Mouse (Mus musculus) c-Kit-positive CD71-negative TER-119-negative erythroid progenitor cells, embryonic 14.5 days (primary cell): ENCODE measurements at regions not wholly inside any gene's neighbourhood (a gene's known extent, or its start where the extent isn't known, plus 50 kb on each side); places are given as distances from the start of the nearest gene placed in this dataset.

Experiments
- DNase-seq: peaks from one replicate; pipeline ENCODE4 v3.0.0-alpha.2; 2013; ENCODE audit warnings: low read depth

DNA sequence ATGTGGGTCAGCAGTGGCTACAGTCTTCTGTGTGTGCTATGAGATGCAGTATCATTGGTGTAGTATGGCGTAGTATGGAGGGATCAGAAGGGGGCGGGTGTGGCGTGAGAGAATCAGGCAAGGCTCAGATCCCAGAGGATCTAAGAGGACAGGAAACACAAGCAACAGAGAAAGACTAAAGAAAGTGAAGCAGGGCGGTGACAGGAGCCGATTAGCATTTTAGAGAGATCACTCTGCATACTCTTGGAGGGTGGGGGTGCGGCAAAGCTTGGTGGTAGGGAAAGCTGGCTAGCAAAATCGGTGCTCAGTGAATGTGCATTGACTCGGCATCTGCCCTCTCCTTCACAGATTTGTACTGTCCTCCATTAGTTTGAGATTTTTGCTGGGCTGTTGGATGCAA lies 93.1 kb upstream of the Mphosph6 start:
- DNase-seq, result no peak

- DNase-seq, result no peak
These were observed 88.5 kb upstream of the Mphosph6 start for GRCm38 (mm10) chr8:117890211-117890610.

DNA sequence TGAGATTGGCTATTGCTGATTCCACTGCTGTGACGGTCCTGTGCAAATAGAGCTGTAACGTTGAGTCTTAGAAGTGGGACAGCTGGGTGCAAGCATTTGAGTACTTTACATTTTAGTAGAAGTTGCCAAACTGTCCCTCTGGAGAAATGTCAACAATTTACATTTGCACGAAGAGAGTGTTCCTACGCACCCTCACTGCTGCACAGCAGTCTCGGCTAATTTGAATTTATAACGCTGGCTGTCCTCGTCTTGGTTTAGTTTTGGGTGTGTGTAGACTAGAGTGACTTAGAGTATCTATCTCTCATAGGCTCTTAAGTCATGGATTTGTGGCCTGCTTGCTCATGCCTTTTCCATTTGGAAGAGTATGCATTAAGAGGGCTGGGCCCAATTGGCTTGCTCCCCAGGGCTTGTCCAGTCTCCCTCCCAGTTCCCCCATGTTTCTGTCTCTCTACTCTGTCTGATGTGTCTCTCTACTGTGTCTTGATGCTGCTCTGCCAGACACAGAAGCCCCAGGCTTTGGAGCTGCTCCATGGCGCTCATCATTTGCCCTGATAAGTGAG lies 79.8 kb upstream of the Mphosph6 start:
- DNase-seq, result no peak

DNA sequence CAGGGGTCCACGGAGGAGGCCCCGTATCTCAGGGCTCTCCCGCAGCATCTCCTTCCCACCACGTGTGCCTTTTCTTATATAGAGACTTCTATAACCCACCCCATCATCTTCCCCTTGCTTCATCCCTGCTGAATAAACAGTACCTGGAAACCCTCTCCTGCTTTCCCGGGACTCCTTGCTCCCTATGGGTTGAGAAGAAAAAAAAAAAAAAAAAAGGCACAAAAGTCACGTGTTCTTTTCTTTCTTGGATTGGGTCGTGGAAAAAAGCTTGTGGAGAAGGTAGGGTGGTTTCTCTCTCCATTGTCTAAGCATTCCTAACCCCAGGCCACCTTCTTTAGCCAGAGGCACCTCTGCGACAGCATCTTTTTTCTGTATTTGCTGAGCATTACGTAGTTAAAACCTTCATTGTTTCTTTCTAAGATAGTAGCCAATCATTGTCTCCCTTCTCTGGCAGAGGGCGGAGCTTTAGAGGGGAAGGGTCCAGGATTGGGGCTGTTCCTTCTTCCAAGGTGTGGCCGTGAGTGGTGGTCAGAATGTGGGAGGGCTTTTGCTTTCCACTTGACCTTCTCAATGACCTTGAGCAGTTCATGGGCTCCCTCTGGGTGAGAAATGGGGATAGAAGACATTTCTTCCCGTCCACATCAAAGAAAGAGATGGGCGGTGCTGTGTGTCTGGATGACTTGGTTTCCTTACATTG lies 78.7 kb upstream of the Mphosph6 start:
- DNase-seq, result no peak

DNA sequence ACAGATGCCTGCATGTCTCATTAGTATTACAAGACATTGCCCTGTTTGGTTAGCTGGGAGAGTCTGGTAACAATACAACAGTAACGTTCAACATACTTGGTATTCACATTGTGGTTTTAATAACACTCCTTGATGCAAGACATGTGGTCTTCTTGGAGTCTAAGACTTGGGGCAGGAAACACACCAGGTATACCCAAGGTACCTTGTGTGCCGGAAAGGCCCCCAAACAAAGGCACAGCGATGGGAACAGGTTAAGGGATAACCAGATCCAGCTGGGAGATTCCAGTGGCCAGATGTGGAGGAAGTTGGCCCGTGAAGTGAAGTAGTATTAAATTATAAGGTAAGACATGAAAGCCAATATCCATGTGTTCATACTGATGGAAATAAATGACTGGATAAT lies 71.9 kb upstream of the Mphosph6 start:
- DNase-seq, result no peak

DNA sequence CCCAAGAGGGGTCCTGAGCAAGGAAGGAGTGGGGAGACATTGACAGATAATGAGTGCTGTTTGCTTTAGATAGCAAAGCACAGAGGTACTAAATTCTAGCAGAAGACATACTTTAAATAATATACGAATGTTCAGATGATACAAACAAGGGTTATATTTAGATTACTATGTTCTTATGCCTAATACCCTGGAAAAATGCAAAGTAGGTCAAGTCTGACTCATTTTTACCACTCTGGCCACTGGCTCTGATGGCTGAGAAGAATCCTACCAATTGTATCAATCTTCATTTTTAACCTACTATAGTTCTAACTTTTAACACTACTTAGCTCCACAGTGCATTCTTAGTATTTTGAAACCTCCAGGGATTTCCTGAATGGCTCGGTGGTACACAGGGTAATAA lies 65.4 kb upstream of the Mphosph6 start:
- DNase-seq, result no peak

DNA sequence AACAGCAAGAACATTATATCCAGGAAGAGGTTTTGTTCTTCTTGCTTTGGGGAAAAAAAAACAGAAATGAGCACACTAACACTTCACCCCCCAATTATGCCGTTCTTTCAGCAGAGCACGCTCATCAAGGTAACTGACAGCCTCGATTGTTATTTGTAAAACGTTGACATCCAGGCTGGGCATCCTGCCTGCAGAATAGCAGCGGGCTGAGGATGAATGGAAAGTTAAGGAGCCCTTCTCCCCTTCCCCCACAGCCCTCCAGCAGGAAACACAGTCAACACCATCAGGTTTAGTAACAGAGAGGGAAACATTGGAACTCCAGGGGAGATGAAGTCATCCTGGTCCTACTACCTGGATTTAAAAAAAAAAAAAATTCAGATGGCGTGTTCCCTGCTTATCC lies 63.3 kb upstream of the Mphosph6 start:
- no peak for DNase-seq

DNA sequence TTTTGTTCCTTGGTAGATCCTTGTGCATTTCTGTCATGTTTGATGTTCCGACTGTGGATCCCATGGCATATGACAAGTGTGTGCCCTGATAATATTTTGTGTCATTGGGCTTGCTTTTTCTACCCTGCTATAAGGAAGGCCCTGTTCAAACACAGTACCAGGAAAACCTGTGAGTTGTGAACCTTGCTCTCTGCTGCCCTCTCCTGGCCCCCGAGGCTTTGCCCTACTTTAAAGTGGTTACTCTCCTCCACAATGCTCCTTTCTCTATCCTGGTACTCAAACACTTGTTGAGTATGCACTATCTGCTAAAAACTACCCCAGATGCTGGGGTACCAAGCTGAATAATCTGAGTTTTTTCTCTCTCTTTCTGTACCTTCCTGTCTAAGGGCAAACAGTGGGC lies 62.1 kb upstream of the Mphosph6 start:
- DNase-seq, result peak; percentile 38

- DNase-seq, result no peak
These were observed 60.6 kb upstream of the Mphosph6 start for GRCm38 (mm10) chr8:117862318-117862717.

DNA sequence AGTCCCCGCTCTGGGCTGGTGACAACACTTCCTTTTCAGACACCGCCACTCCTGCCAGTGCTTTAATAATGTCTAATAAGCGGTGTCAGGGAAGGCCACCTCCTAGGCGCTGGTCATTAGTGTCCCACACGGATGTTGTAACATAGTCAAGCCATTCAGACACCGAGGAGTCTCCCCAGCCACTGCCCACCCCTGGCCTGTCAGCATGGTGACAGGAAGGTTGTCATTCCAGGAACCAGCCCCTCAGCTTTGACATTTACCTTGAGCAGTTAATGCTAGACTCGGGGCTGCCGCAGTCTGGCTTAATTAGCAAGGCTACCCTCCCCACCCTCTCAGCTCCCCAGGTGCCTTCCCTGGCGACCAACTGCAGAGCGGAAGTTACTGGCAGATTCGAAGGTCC lies 58.0 kb upstream of the Mphosph6 start:
- DNase-seq, result no peak

GRCm38 (mm10) chr8:117859095-117859494 lies 57.4 kb upstream of the Mphosph6 start:
- DNase-seq, result no peak

DNA sequence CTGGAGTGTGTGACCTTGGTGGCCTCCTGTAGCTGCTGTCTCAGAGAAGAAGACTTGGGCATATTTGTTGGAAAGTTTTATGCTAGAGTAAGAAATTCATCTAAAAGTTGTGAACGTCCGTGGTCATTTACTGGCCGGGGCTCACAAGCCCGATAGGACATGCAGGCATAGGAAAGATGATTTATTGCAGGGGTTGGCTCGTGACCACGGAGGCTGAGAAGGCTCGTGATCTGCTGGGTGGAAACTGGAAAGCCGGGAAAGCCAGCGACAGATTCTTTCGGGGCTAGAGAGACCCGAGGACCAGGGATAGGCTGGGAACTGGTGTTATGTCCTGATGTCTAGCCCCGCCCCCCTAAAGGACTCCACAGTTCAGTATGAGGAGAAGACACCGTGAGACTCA lies 54.4 kb upstream of the Mphosph6 start:
- no peak for DNase-seq

- DNase-seq, result no peak
These were observed 53.3 kb upstream of the Mphosph6 start for GRCm38 (mm10) chr8:117854942-117855491.

GRCm38 (mm10) chr8:117854301-117854700 lies 52.6 kb upstream of the Mphosph6 start:
- no peak for DNase-seq

- peak; percentile 22 for DNase-seq
These were observed 51.7 kb upstream of the Mphosph6 start for GRCm38 (mm10) chr8:117853408-117853807.

DNA sequence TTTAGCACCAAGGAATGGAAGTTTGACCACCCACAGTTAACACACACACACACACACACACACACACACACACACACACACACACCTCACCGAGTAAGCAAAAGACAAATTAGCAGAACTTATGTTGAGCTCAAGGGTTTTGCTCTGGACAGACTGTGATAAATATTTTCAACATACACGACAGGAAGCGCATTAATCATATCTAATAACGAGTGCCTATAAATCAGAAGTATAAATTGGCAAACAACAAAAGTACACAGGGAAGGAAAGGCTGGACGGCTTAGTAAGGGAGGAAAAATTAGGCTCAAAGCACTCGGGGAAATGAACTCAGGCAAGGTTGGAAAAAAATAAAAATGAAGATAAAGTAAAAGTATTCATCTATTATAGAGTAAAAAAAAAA lies 50.8 kb upstream of the Mphosph6 start:
- no peak for DNase-seq
